Mouse (Mus musculus) lung, embryonic 16.5 days (tissue): ENCODE results near the gene Ace3. TPM values are rescaled to one million over a fixed set of nuclear protein-coding genes. Genes with fewer than 3 reads are reported as not detected.

Source experiments
- ATAC-seq: fragments of 200-750 bp; cut with Nextera tagmentation; 2 replicates; pipeline ENCODE4 v1.8.0; 2017; ENCODE audit warnings: low read depth, mild to moderate bottlenecking, moderate library complexity
- H3K27ac ChIP-seq: fragments of 300-500 bp; sonication (generic); 2 replicates; pipeline ENCODE4 v1.5.1; 2014; ENCODE audit warnings: mild to moderate bottlenecking, control low read depth, low read length
- H3K27me3 ChIP-seq: fragments of 300-500 bp; sonication (generic); 2 replicates; pipeline ENCODE4 v1.6.1; 2014; ENCODE audit warnings: low read depth, low read length, mixed read lengths; ENCODE audit not compliant: control insufficient read depth, insufficient read depth
- H3K36me3 ChIP-seq: fragments of 300-500 bp; sonication (generic); 2 replicates; pipeline ENCODE4 v1.6.1; 2014; ENCODE audit warnings: low read length; ENCODE audit not compliant: control insufficient read depth, insufficient read depth
- H3K4me1 ChIP-seq: fragments of 300-500 bp; sonication (generic); replicated peaks from 2 replicates; pipeline ENCODE4 v1.6.1; 2014; ENCODE audit warnings: low read length, mixed read lengths; ENCODE audit not compliant: control insufficient read depth, insufficient read depth
- H3K4me2 ChIP-seq: fragments of 300-500 bp; sonication (generic); 2 replicates; pipeline ENCODE4 v1.6.1; 2014; ENCODE audit warnings: low read depth, low read length, control low read depth
- H3K4me3 ChIP-seq: fragments of 300-500 bp; sonication (generic); 2 replicates; pipeline ENCODE4 v1.5.1; 2014; ENCODE audit warnings: mild to moderate bottlenecking, low read length, control low read depth
- H3K9ac ChIP-seq: fragments of 300-500 bp; sonication (generic); 2 replicates; pipeline ENCODE4 v1.6.1; 2014; ENCODE audit warnings: low read length, control low read depth
- H3K9me3 ChIP-seq: fragments of 300-500 bp; sonication (generic); 2 replicates; pipeline ENCODE4 v1.6.1; 2016; ENCODE audit warnings: low read length; ENCODE audit not compliant: control insufficient read depth
- WGBS: fragments of 180-500 bp; shearing (Covaris S2); extraction: QIAGEN DNeasy Blood & Tissue Kit; methylation state at CpG from one replicate; pipeline ENCODE4 v1.1.7; 2014; 5-methylcytosine and 5-hydroxymethylcytosine counted together
- polyA plus RNA-seq: library from polyadenylated mRNA; unstranded; fragments of >200 nt; fragmentation: Nextera tagmentation; extraction: Ambion mirVana; gene quantifications from 2 replicates; pipeline ENCODE4 v1.2.1, GENCODE M21; 2015

Gene Ace3
- polyA plus RNA-seq, 1 experiment from 2014 or later, result 0.45 TPM

GRCm38 (mm10) chr11:105974593-105974992, 19.9 kb upstream of the Ace3 start:
- Histone ChIP-seq H3K4me3 (no peak overlapping the region), H3K27ac (no peak overlapping the region), H3K4me2 (no peak overlapping the region), H3K9ac (no peak overlapping the region), H3K4me1 (no peaks in the 10 kb centered on the region), H3K27me3 (no peaks in the 10 kb centered on the region), H3K9me3 (no peaks in the 10 kb centered on the region), H3K36me3 (no peaks in the 10 kb centered on the region)
- no peak for ATAC-seq
- WGBS, result 90% methylated on average over 6 of the region's 6 CpGs

- Histone ChIP-seq H3K36me3 (no peaks in the 10 kb centered on the region), H3K4me3 (no peak overlapping the region), H3K9ac (no peak overlapping the region), H3K4me2 (no peak overlapping the region), H3K9me3 (no peaks in the 10 kb centered on the region), H3K4me1 (no peaks in the 10 kb centered on the region), H3K27ac (no peak overlapping the region), H3K27me3 (no peaks in the 10 kb centered on the region)
- 61% methylated on average over 3 of the region's 3 CpGs for WGBS
- no peak for ATAC-seq
Measured at GRCm38 (mm10) chr11:105975050-105975449, 19.4 kb upstream of the Ace3 start.

- Histone ChIP-seq H3K9ac (no peak overlapping the region), H3K36me3 (no peaks in the 10 kb centered on the region), H3K27me3 (no peaks in the 10 kb centered on the region), H3K4me1 (no peaks in the 10 kb centered on the region), H3K4me2 (no peak overlapping the region), H3K27ac (no peak overlapping the region), H3K4me3 (no peak overlapping the region), H3K9me3 (no peaks in the 10 kb centered on the region)
- 85% methylated on average over 5 of the region's 5 CpGs for WGBS
- no peak for ATAC-seq
Measured at GRCm38 (mm10) chr11:105975636-105976035, 18.8 kb upstream of the Ace3 start.

GRCm38 (mm10) chr11:105978232-105978631, 16.2 kb upstream of the Ace3 start:
- 77% methylated on average over 2 of the region's 2 CpGs for WGBS
- Histone ChIP-seq H3K27me3 (no peaks in the 10 kb centered on the region), H3K9me3 (no peaks in the 10 kb centered on the region), H3K27ac (no peak overlapping the region), H3K4me1 (no peaks in the 10 kb centered on the region), H3K4me3 (no peak overlapping the region), H3K9ac (no peak overlapping the region), H3K36me3 (no peaks in the 10 kb centered on the region), H3K4me2 (no peak overlapping the region)
- no peak for ATAC-seq

GRCm38 (mm10) chr11:105978634-105979033, 15.8 kb upstream of the Ace3 start:
- ATAC-seq, result no peak
- no peak overlapping the region for H3K9ac ChIP-seq
- no peaks in the 10 kb centered on the region for H3K36me3 ChIP-seq
- H3K4me2 ChIP-seq, result no peak overlapping the region
- H3K4me1 ChIP-seq, result no peaks in the 10 kb centered on the region
- no peak overlapping the region for H3K27ac ChIP-seq
- no peaks in the 10 kb centered on the region for H3K9me3 ChIP-seq
- 57% methylated on average over 5 of the region's 5 CpGs for WGBS
- H3K4me3 ChIP-seq, result no peak overlapping the region
- H3K27me3 ChIP-seq, result no peaks in the 10 kb centered on the region

- H3K27me3 ChIP-seq, result no peaks in the 10 kb centered on the region
- H3K4me2 ChIP-seq, result no peak overlapping the region
- ATAC-seq, result no peak
- H3K4me1 ChIP-seq, result no peaks in the 10 kb centered on the region; the same call in 1 of the 2 replicates
- H3K9me3 ChIP-seq, result no peaks in the 10 kb centered on the region
- no peaks in the 10 kb centered on the region for H3K36me3 ChIP-seq
- no peak overlapping the region for H3K27ac ChIP-seq
- no peak overlapping the region for H3K9ac ChIP-seq
- H3K4me3 ChIP-seq, result no peak overlapping the region
- 72% methylated on average over 4 of the region's 4 CpGs for WGBS
Measured at GRCm38 (mm10) chr11:105984452-105984851, 10.0 kb upstream of the Ace3 start.

- Histone ChIP-seq H3K4me3 (no peak overlapping the region), H3K36me3 (no peaks in the 10 kb centered on the region), H3K27me3 (no peaks in the 10 kb centered on the region), H3K4me2 (no peak overlapping the region), H3K4me1 (no peaks in the 10 kb centered on the region; the same call in 1 of the 2 replicates), H3K9ac (no peak overlapping the region), H3K9me3 (no peaks in the 10 kb centered on the region), H3K27ac (peak overlapping the region; percentile 26; the same call in 1 of the 2 replicates)
- 48% methylated on average over 6 of the region's 6 CpGs for WGBS
- ATAC-seq, result no peak
Measured at GRCm38 (mm10) chr11:105987446-105987845, 7.0 kb upstream of the Ace3 start.

GRCm38 (mm10) chr11:105989446-105989845, 5.0 kb upstream of the Ace3 start:
- Histone ChIP-seq H3K27me3 (no peaks in the 10 kb centered on the region), H3K9ac (no peak overlapping the region), H3K36me3 (no peaks in the 10 kb centered on the region), H3K27ac (peak overlapping the region; percentile 67), H3K4me2 (no peak overlapping the region), H3K4me1 (no peaks in the 10 kb centered on the region; the same call in 1 of the 2 replicates), H3K4me3 (no peak overlapping the region), H3K9me3 (no peaks in the 10 kb centered on the region)
- ATAC-seq, result peak; percentile 68
- WGBS, result 64% methylated on average over 6 of the region's 6 CpGs

- Histone ChIP-seq H3K27me3 (no peaks in the 10 kb centered on the region), H3K36me3 (no peaks in the 10 kb centered on the region), H3K4me1 (no peaks in the 10 kb centered on the region; the same call in 1 of the 2 replicates), H3K27ac (peak overlapping the region; percentile 66), H3K9ac (no peak overlapping the region), H3K9me3 (no peaks in the 10 kb centered on the region), H3K4me2 (no peak overlapping the region), H3K4me3 (no peak overlapping the region)
- whole genome bisulfite sequencing, result 30% methylated on average over 2 of the region's 2 CpGs
- ATAC-seq, result peak; percentile 77
Measured at GRCm38 (mm10) chr11:105990231-105990630, 4.2 kb upstream of the Ace3 start.

- no peak overlapping the region for H3K27ac ChIP-seq
- no peak overlapping the region for H3K4me2 ChIP-seq
- no peaks in the 10 kb centered on the region for H3K9me3 ChIP-seq
- H3K4me3 ChIP-seq, result no peak overlapping the region
- no peak for ATAC-seq
- 88% methylated on average over 6 of the region's 6 CpGs for WGBS
- H3K4me1 ChIP-seq, result no peaks in the 10 kb centered on the region
- H3K9ac ChIP-seq, result no peak overlapping the region
- H3K36me3 ChIP-seq, result no peaks in the 10 kb centered on the region
- H3K27me3 ChIP-seq, result no peaks in the 10 kb centered on the region
Measured at GRCm38 (mm10) chr11:106000062-106000461, 5.6 kb downstream of the Ace3 start.
